Mouse (Mus musculus) megakaryocyte, embryonic 14.5 days (primary cell): ENCODE results near the gene Fbxo24.

Experiments
- FLI1 ChIP-seq: IDR thresholded peaks from 2 replicates; pipeline ENCODE4 v1.6.1; 2012; ENCODE audit warnings: low read length, inconsistent platforms, mixed read lengths
- GATA1 ChIP-seq: IDR thresholded peaks from 3 replicates; pipeline ENCODE4 v1.6.1; 2012; ENCODE audit warnings: mixed read lengths, low read length, inconsistent platforms, borderline replicate concordance

DNA sequence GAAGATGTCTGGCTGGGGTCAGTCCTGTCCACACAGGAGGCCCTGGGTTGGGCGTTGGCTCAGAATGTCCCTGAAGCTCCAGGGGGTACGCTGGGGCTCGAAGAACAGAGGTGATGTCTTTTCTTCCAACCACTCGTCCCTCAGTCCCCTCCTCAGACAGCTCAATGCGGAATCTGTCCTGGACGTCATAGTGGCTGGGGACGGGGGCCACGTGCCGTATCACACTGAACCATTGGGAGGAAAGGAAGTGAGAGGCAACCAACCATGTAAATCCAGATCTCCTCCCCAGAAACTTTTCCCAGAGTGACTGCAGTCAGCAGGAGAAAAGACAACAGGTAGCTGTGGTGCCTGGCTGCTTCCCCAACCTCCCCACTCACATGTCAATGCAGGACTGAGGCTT lies 29.2 kb downstream of the Fbxo24 start:
- no peak for TF ChIP-seq GATA1
- no peak for TF ChIP-seq FLI1
